In genomic region chr6:65759174-65759573, GRCm38 (mm10) we compare ENCODE assay signal across 34 mouse cellular contexts.
"Had no signal": no experiment of that assay in that cellular context is flagged by ENCODE, and none has a peak within 500 bp of the region (broad histone marks: within the 10 kb centered on the region; RNA-seq: fewer than 3 reads in every experiment).

No protein-coding gene starts in this region.

- H3K36me3 ChIP-seq: heart, embryonic 10.5 days; heart, embryonic 12.5 days; heart, embryonic 13.5 days; heart, embryonic 15.5 days; hindbrain, embryonic 10.5 days; hindbrain, embryonic 12.5 days; hindbrain, embryonic 13.5 days; hindbrain, embryonic 15.5 days; intestine, embryonic 15.5 days; kidney, embryonic 15.5 days had no signal

- H3K9me3 ChIP-seq: heart, embryonic 10.5 days; heart, embryonic 12.5 days; heart, embryonic 13.5 days; heart, embryonic 15.5 days; hindbrain, embryonic 10.5 days; hindbrain, embryonic 12.5 days; hindbrain, embryonic 13.5 days; hindbrain, embryonic 15.5 days; intestine, embryonic 15.5 days; kidney, embryonic 15.5 days had no signal

- H3K4me1 ChIP-seq: heart, embryonic 10.5 days; heart, embryonic 12.5 days; heart, embryonic 13.5 days; heart, embryonic 15.5 days; hindbrain, embryonic 12.5 days; hindbrain, embryonic 13.5 days; hindbrain, embryonic 15.5 days; intestine, embryonic 15.5 days; kidney, embryonic 15.5 days had no signal

- ATAC-seq: hindbrain, embryonic 16.5 days; hindbrain, postnatal 0 days; inflammation-experienced regulatory T-cells, adult 6 months; intestine, embryonic 15.5 days; intestine, embryonic 16.5 days; intestine, postnatal 0 days had no signal

- H3K4me3 ChIP-seq: heart, embryonic 10.5 days; heart, embryonic 12.5 days; heart, embryonic 13.5 days; heart, embryonic 15.5 days; hindbrain, embryonic 10.5 days; hindbrain, embryonic 12.5 days; hindbrain, embryonic 13.5 days; hindbrain, embryonic 15.5 days; intestine, embryonic 15.5 days; kidney, embryonic 15.5 days; layer of hippocampus, adult 2 months; left cerebral cortex, adult 2 months had no signal

- H3K9ac ChIP-seq: heart, embryonic 12.5 days; heart, embryonic 13.5 days; heart, embryonic 15.5 days; hindbrain, embryonic 12.5 days; hindbrain, embryonic 13.5 days; hindbrain, embryonic 14.5 days; hindbrain, embryonic 15.5 days; intestine, embryonic 15.5 days; kidney, embryonic 15.5 days had no signal

- DNase-seq: heart, postnatal 10 days; heart, postnatal 14 days; heart, postnatal 36 days; heart, postnatal 4 days; kidney, adult 11 months; kidney, adult 18-20 months; kidney, adult 8-10 months; kidney, adult 9 months; kidney, postnatal 10 days; kidney, postnatal 14 days; kidney, postnatal 25 days; kidney, postnatal 36 days; kidney, postnatal 4 days; layer of hippocampus, adult 9-11 months; layer of hippocampus, postnatal 36 days had no signal

- H3K27me3 ChIP-seq: heart, embryonic 12.5 days; heart, embryonic 13.5 days; heart, embryonic 15.5 days; hindbrain, embryonic 12.5 days; hindbrain, embryonic 13.5 days; hindbrain, embryonic 15.5 days; intestine, embryonic 15.5 days; kidney, embryonic 15.5 days had no signal

- H3K27ac ChIP-seq: heart, embryonic 10.5 days; heart, embryonic 13.5 days; heart, embryonic 15.5 days; hindbrain, embryonic 10.5 days; hindbrain, embryonic 12.5 days; hindbrain, embryonic 13.5 days; hindbrain, embryonic 14.5 days; hindbrain, embryonic 15.5 days; hindbrain, postnatal 0 days; intestine, embryonic 15.5 days; kidney, embryonic 15.5 days; kidney, postnatal 0 days; layer of hippocampus, adult 2 months; left cerebral cortex, adult 2 months had no signal

- H3K4me2 ChIP-seq: heart, embryonic 12.5 days; heart, embryonic 13.5 days; heart, embryonic 15.5 days; hindbrain, embryonic 12.5 days; hindbrain, embryonic 13.5 days; hindbrain, embryonic 14.5 days; hindbrain, embryonic 15.5 days; intestine, embryonic 15.5 days; kidney, embryonic 15.5 days had no signal
